Mouse (Mus musculus) left cerebral cortex, postnatal 14 days (tissue): ENCODE data around the gene Col23a1. TPM values are rescaled to one million over a fixed set of nuclear protein-coding genes. Genes with fewer than 3 reads are reported as not detected.
A peak's percentile ranks its signal among the peaks of the same experiment; 100 is the strongest.
"Not testable (repeated sequence)": the region's sequence is repeated elsewhere in the genome, so short reads cannot be mapped to it uniquely, and the experiment has no call there.

Source experiments
- DNase-seq, 2 experiments: peaks; one replicate each; pipeline ENCODE4 v3.0.0; 2021 to 2022; ENCODE audit warnings: low spot score in 2 of 2, mixed read lengths in 1 of 2
- intact Hi-C: fragments of 180-260 bp; cut with DNase I; formaldehyde crosslinking; loops from one replicate; pipeline ENCODE4 v1.15.1; 2025
- total RNA-seq, 2 experiments: library from RNA; stranded (reverse); gene quantifications; 2 replicates each; pipeline ENCODE4 v1.2.3; 2021

The Col23a1 gene
- total RNA-seq, 2 experiments from 2014 or later = 10.7 to 12.9 TPM

GRCm38 (mm10) chr11:51593849-51594248 is 304.1 kb downstream of the Col23a1 start:
- no peak for DNase-seq
- intact Hi-C loops = no loop called here

- intact Hi-C loops = no loop called here
- no peak for DNase-seq
These were observed 305.1 kb downstream of the Col23a1 start for GRCm38 (mm10) chr11:51594715-51595350.

- DNase-seq = no peak
- intact Hi-C loops = no loop called here
These were observed 305.9 kb downstream of the Col23a1 start for GRCm38 (mm10) chr11:51595459-51596083.

- intact Hi-C loops = no loop called here
- no peak for DNase-seq
These were observed 307.8 kb downstream of the Col23a1 start for GRCm38 (mm10) chr11:51597553-51597952.

GRCm38 (mm10) chr11:51602253-51602652 is 312.5 kb downstream of the Col23a1 start:
- intact Hi-C loops = no loop called here
- no peak for DNase-seq

GRCm38 (mm10) chr11:51605602-51606446 is 316.1 kb downstream of the Col23a1 start:
- intact Hi-C loops = no loop called here
- peak; percentile 64 to 77 for DNase-seq

- intact Hi-C loops = no loop called here
These were observed 316.9 kb downstream of the Col23a1 start, which contains the start of gene Hnrnpab for GRCm38 (mm10) chr11:51606447-51607095. Hnrnpab (minus strand) TSS chr11:51606847.

GRCm38 (mm10) chr11:51607096-51607738 is 317.5 kb downstream of the Col23a1 start:
- DNase-seq = no peak
- intact Hi-C loops = no loop called here

More at GRCm38 (mm10) chr11:51606447-51607095, 316.9 kb downstream of the Col23a1 start, which contains the start of gene Hnrnpab:
- peak; percentile 99 for DNase-seq

GRCm38 (mm10) chr11:51609266-51609909 is 319.7 kb downstream of the Col23a1 start:
- DNase-seq = no peak
- intact Hi-C loops = no loop called here

GRCm38 (mm10) chr11:51609940-51610339 is 320.2 kb downstream of the Col23a1 start:
- DNase-seq, intact Hi-C loops: not testable (repeated sequence)

- intact Hi-C loops = no loop called here
- no peak for DNase-seq
These were observed 324.5 kb downstream of the Col23a1 start for GRCm38 (mm10) chr11:51614256-51614655.

- no peak for DNase-seq
- intact Hi-C loops = no loop called here
These were observed 325.4 kb downstream of the Col23a1 start for GRCm38 (mm10) chr11:51615129-51615528.

GRCm38 (mm10) chr11:51615601-51616000 is 325.9 kb downstream of the Col23a1 start:
- DNase-seq = no peak
- intact Hi-C loops = no loop called here

- DNase-seq, intact Hi-C loops: not testable (repeated sequence)
These were observed 326.4 kb downstream of the Col23a1 start for GRCm38 (mm10) chr11:51616113-51616512.

- intact Hi-C loops = loop anchor here (1.0 kb wide), 1 partner anchor 64 kb away; no protein-coding TSS in a partner anchor
These were observed 328.0 kb downstream of the Col23a1 start for GRCm38 (mm10) chr11:51617693-51618092.

GRCm38 (mm10) chr11:51618894-51619408 is 329.2 kb downstream of the Col23a1 start:
- intact Hi-C loops = no loop called here
- no peak for DNase-seq

More at GRCm38 (mm10) chr11:51617693-51618092, 328.0 kb downstream of the Col23a1 start:
- DNase-seq = peak; percentile 82 to 83

GRCm38 (mm10) chr11:51619409-51620060 is 329.8 kb downstream of the Col23a1 start, which contains the start of gene Nhp2:
Nhp2 (plus strand) TSS chr11:51619735.
- intact Hi-C loops = no loop called here

GRCm38 (mm10) chr11:51620084-51620483 is 330.4 kb downstream of the Col23a1 start:
- DNase-seq = no peak
- intact Hi-C loops = no loop called here

More at GRCm38 (mm10) chr11:51619409-51620060, 329.8 kb downstream of the Col23a1 start, which contains the start of gene Nhp2:
- DNase-seq = peak; percentile 90 to 98
